Mouse (Mus musculus) embryo, embryonic 10.5 days (tissue): ENCODE measurements at regions not wholly inside any gene's neighbourhood (a gene's known extent, or its start where the extent isn't known, plus 50 kb on each side); places are given as distances from the start of the nearest gene placed in this dataset.
"Not testable (repeated sequence)": the region's sequence is repeated elsewhere in the genome, so short reads cannot be mapped to it uniquely, and the experiment has no call there.

Experiments
- DNase-seq: peaks from one replicate; pipeline ENCODE4 v3.0.0-alpha.2; 2015; ENCODE audit warnings: low spot score

- no peak for DNase-seq
Observed at GRCm38 (mm10) chr4:4556126-4556525, 237.0 kb downstream of the Impad1 start.

- no peak for DNase-seq
Observed at GRCm38 (mm10) chr4:4550301-4550700, 242.9 kb downstream of the Impad1 start.

- DNase-seq = no peak
Observed at GRCm38 (mm10) chr4:4549893-4550292, 243.3 kb downstream of the Impad1 start.

GRCm38 (mm10) chr4:4537172-4537753 lies 255.9 kb downstream of the Impad1 start:
- DNase-seq = no peak

- DNase-seq = no peak
Observed at GRCm38 (mm10) chr4:4532196-4532595, 261.0 kb downstream of the Impad1 start.

- no peak for DNase-seq
Observed at GRCm38 (mm10) chr4:4528311-4528710, 264.8 kb downstream of the Impad1 start.

GRCm38 (mm10) chr4:4521757-4522156 lies 271.4 kb downstream of the Impad1 start:
- no peak for DNase-seq

GRCm38 (mm10) chr4:4518741-4519140 lies 274.4 kb downstream of the Impad1 start:
- DNase-seq = no peak

- DNase-seq = no peak
Observed at GRCm38 (mm10) chr4:4513351-4513750, 279.8 kb downstream of the Impad1 start.

GRCm38 (mm10) chr4:4510180-4510920 lies 282.8 kb downstream of the Impad1 start:
- DNase-seq = no peak

GRCm38 (mm10) chr4:4509296-4509695 lies 283.9 kb downstream of the Impad1 start:
- DNase-seq = no peak

GRCm38 (mm10) chr4:4497199-4497598 lies 296.0 kb downstream of the Impad1 start:
- DNase-seq = no peak

- DNase-seq = peak; percentile 48
Observed at GRCm38 (mm10) chr4:4496181-4496580, 297.0 kb downstream of the Impad1 start.

- DNase-seq = no peak
Observed at GRCm38 (mm10) chr4:4465169-4465714, 327.9 kb downstream of the Impad1 start.

GRCm38 (mm10) chr4:4464130-4464700 lies 328.9 kb downstream of the Impad1 start:
- no peak for DNase-seq

GRCm38 (mm10) chr4:4459258-4459657 lies 333.9 kb downstream of the Impad1 start:
- no peak for DNase-seq

GRCm38 (mm10) chr4:4450104-4450503 lies 343.1 kb downstream of the Impad1 start:
- DNase-seq = no peak

GRCm38 (mm10) chr4:4442650-4443049 lies 350.5 kb downstream of the Impad1 start:
- DNase-seq = no peak

- DNase-seq = no peak
Observed at GRCm38 (mm10) chr4:4437559-4437958, 355.6 kb downstream of the Impad1 start.

- not testable (repeated sequence) for DNase-seq
Observed at GRCm38 (mm10) chr4:4424526-4424925, 347.2 kb upstream of the Sdr16c6 start.

GRCm38 (mm10) chr4:4403812-4404211 lies 326.5 kb upstream of the Sdr16c6 start:
- no peak for DNase-seq

- DNase-seq = no peak
Observed at GRCm38 (mm10) chr4:4397410-4397809, 320.1 kb upstream of the Sdr16c6 start.

GRCm38 (mm10) chr4:4380024-4380590 lies 302.8 kb upstream of the Sdr16c6 start:
- no peak for DNase-seq
